Mouse (Mus musculus) kidney, postnatal 0 days (tissue): ENCODE results near the gene Ankrd11. TPM values are rescaled to one million over a fixed set of nuclear protein-coding genes. Genes with fewer than 3 reads are reported as not detected.

Experiments used
- ATAC-seq: fragments of 200-750 bp; cut with Nextera tagmentation; replicated peaks from 2 replicates; pipeline ENCODE4 v1.8.0; 2017; ENCODE audit warnings: low read depth, moderate number of reproducible peaks, moderate TSS enrichment, moderate library complexity; ENCODE audit not compliant: low FRiP score
- DNase-seq: peaks from one replicate; pipeline ENCODE4 v3.0.0-alpha.2; 2016; ENCODE audit warnings: low spot score
- H3K27ac ChIP-seq: fragments of 300-500 bp; sonication (generic); 2 replicates; pipeline ENCODE4 v1.5.1; 2014; ENCODE audit warnings: mild to moderate bottlenecking
- H3K27me3 ChIP-seq: fragments of 300-500 bp; sonication (generic); 2 replicates; pipeline ENCODE4 v1.6.1; 2014; ENCODE audit warnings: low read length, mixed read lengths; ENCODE audit not compliant: insufficient read depth
- H3K36me3 ChIP-seq: fragments of 300-500 bp; sonication (generic); 2 replicates; pipeline ENCODE4 v1.6.1; 2014; ENCODE audit warnings: low read length, mixed read lengths; ENCODE audit not compliant: insufficient read depth
- H3K4me1 ChIP-seq: fragments of 300-500 bp; sonication (generic); replicated peaks from 2 replicates; pipeline ENCODE4 v1.6.1; 2014; ENCODE audit warnings: antibody characterized with exemption, low read length, mixed read lengths; ENCODE audit not compliant: insufficient read depth
- H3K4me2 ChIP-seq: fragments of 300-500 bp; sonication (generic); 2 replicates; pipeline ENCODE4 v1.6.1; 2014; ENCODE audit warnings: mild to moderate bottlenecking, low read length, moderate library complexity, mixed read lengths
- H3K4me3 ChIP-seq: fragments of 300-500 bp; sonication (generic); replicated peaks from 2 replicates; pipeline ENCODE4 v1.5.1; 2014; ENCODE audit warnings: low read depth, low read length
- H3K9ac ChIP-seq: fragments of 300-500 bp; sonication (generic); 2 replicates; pipeline ENCODE4 v1.6.1; 2014; ENCODE audit warnings: low read depth, low read length
- H3K9me3 ChIP-seq: fragments of 300-500 bp; sonication (generic); replicated peaks from 2 replicates; pipeline ENCODE4 v1.6.1; 2016; ENCODE audit warnings: low read length, inconsistent platforms, mixed read lengths
- CTCF ChIP-seq: IDR thresholded peaks from 2 replicates; pipeline ENCODE4 v1.5.1; 2016; ENCODE audit warnings: antibody characterized with exemption, low read depth, mild to moderate bottlenecking, moderate library complexity
- WGBS: fragments of 180-500 bp; shearing (Covaris S2); extraction: QIAGEN DNeasy Blood & Tissue Kit; methylation state at CpG from one replicate; pipeline ENCODE4 v1.1.7; 2014; 5-methylcytosine and 5-hydroxymethylcytosine counted together
- polyA plus RNA-seq: library from polyadenylated mRNA; unstranded; fragments of >200 nt; fragmentation: Nextera tagmentation; extraction: Ambion mirVana; gene quantifications from 2 replicates; pipeline ENCODE4 v1.2.1, GENCODE M21; 2015

Gene Ankrd11
- polyA plus RNA-seq, 1 experiment from 2014 or later, result 57.9 TPM

- Histone ChIP-seq H3K4me3 (no peak overlapping the region), H3K27ac (no peak overlapping the region), H3K27me3 (no peaks in the 10 kb centered on the region), H3K4me1 (0 out of 2 replicates have a peak, but pooled peaks cover 7% of the 10 kb centered on the region), H3K9ac (no peak overlapping the region), H3K9me3 (no peaks in the 10 kb centered on the region), H3K4me2 (no peak overlapping the region), H3K36me3 (no peaks in the 10 kb centered on the region)
- TF ChIP-seq CTCF, result no peak
- ATAC-seq (no peak), DNase-seq (no peak)
- WGBS, result 69% methylated on average over 3 of the region's 3 CpGs
These were observed 16.1 kb downstream of the Ankrd11 start for GRCm38 (mm10) chr8:123025951-123026351.

GRCm38 (mm10) chr8:123024226-123024625 is 17.9 kb downstream of the Ankrd11 start:
- H3K9ac ChIP-seq, result no peak overlapping the region
- ATAC-seq (no peak), DNase-seq (no peak)
- 99% methylated on average over 2 of the region's 2 CpGs for WGBS
- no peak overlapping the region for H3K27ac ChIP-seq
- no peaks in the 10 kb centered on the region for H3K27me3 ChIP-seq
- H3K4me1 ChIP-seq, result peaks cover 13% of the 10 kb centered on the region; the same call in 1 of the 2 replicates
- no peak for TF ChIP-seq CTCF
- H3K4me2 ChIP-seq, result no peak overlapping the region
- no peak overlapping the region for H3K4me3 ChIP-seq
- no peaks in the 10 kb centered on the region for H3K36me3 ChIP-seq
- H3K9me3 ChIP-seq, result no peaks in the 10 kb centered on the region

- TF ChIP-seq CTCF, result no peak
- DNase-seq (no peak), ATAC-seq (no peak)
- no peak overlapping the region for H3K4me3 ChIP-seq
- H3K4me1 ChIP-seq, result peaks cover 19% of the 10 kb centered on the region; the same call in 1 of the 2 replicates
- H3K9ac ChIP-seq, result no peak overlapping the region
- H3K4me2 ChIP-seq, result no peak overlapping the region
- 73% methylated on average over 3 of the region's 3 CpGs for WGBS
- H3K9me3 ChIP-seq, result no peaks in the 10 kb centered on the region
- H3K36me3 ChIP-seq, result no peaks in the 10 kb centered on the region
- no peak overlapping the region for H3K27ac ChIP-seq
- H3K27me3 ChIP-seq, result no peaks in the 10 kb centered on the region
These were observed 19.4 kb downstream of the Ankrd11 start for GRCm38 (mm10) chr8:123022727-123023126.

- no peak overlapping the region for H3K9ac ChIP-seq
- DNase-seq, result no peak
- H3K4me3 ChIP-seq, result no peak overlapping the region
- no peaks in the 10 kb centered on the region for H3K36me3 ChIP-seq
- no peaks in the 10 kb centered on the region for H3K27me3 ChIP-seq
- ATAC-seq, result no peak
- no peaks in the 10 kb centered on the region for H3K9me3 ChIP-seq
- H3K4me2 ChIP-seq, result no peak overlapping the region
- peaks cover 20% of the 10 kb centered on the region; the same call in 1 of the 2 replicates for H3K4me1 ChIP-seq
- WGBS, result 60% methylated on average over 1 of the region's 1 CpGs
- TF ChIP-seq CTCF, result no peak
- 0 out of 2 replicates have a peak overlapping the region, but pooled peaks have one; percentile 36 for H3K27ac ChIP-seq
These were observed 20.8 kb downstream of the Ankrd11 start for GRCm38 (mm10) chr8:123021259-123021658.

GRCm38 (mm10) chr8:123020859-123021258 is 21.2 kb downstream of the Ankrd11 start:
- ATAC-seq (no peak), DNase-seq (no peak)
- TF ChIP-seq CTCF, result no peak
- 78% methylated on average over 2 of the region's 2 CpGs for WGBS
- Histone ChIP-seq H3K9ac (no peak overlapping the region), H3K27ac (0 out of 2 replicates have a peak overlapping the region, but pooled peaks have one; percentile 36), H3K36me3 (no peaks in the 10 kb centered on the region), H3K9me3 (no peaks in the 10 kb centered on the region), H3K4me2 (no peak overlapping the region), H3K27me3 (no peaks in the 10 kb centered on the region), H3K4me1 (peaks cover 20% of the 10 kb centered on the region; the same call in 1 of the 2 replicates), H3K4me3 (no peak overlapping the region)

- Histone ChIP-seq H3K36me3 (no peaks in the 10 kb centered on the region), H3K27ac (no peak overlapping the region), H3K9ac (no peak overlapping the region), H3K27me3 (no peaks in the 10 kb centered on the region), H3K4me2 (no peak overlapping the region), H3K4me3 (no peak overlapping the region), H3K9me3 (no peaks in the 10 kb centered on the region), H3K4me1 (peaks cover 20% of the 10 kb centered on the region; the same call in 1 of the 2 replicates)
- DNase-seq (no peak), ATAC-seq (no peak)
- TF ChIP-seq CTCF, result no peak
- WGBS, result 53% methylated on average over 2 of the region's 2 CpGs
These were observed 22.0 kb downstream of the Ankrd11 start for GRCm38 (mm10) chr8:123020084-123020483.
